19 mouse cellular contexts compared by ENCODE assay signal in the genomic region with DNA sequence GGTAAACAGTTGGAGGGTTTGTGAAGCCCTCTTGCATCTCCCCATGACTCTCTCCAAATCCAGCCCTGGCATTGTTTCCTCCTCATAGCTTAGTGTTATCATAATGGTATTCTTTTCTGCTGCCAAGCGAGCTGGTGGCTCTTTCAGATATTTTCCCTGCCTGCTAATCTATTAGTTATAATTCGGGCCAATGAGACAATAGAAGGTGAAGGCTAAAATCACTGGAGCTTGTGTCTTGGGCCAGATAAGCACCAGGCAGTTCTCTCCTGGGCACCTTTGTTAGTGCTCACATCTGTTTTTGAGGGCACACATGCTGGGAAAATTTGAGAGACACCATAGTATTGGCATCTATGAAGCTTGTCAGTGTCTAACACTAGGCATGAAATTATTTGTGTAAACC. TPM values are rescaled to one million over a fixed set of nuclear protein-coding genes. Genes with fewer than 3 reads are reported as not detected.
DNase-seq lines count a peak whose midpoint lies in the region; ATAC-seq and TF ChIP-seq lines count a peak whose summit lies in the region.
"Had no signal": no experiment of that assay in that cellular context is flagged by ENCODE, and none has a peak within 500 bp of the region (broad histone marks: within the 10 kb centered on the region; RNA-seq: fewer than 3 reads in every experiment).

No protein-coding gene starts in this region.

- intact Hi-C loops in gastrocnemius, postnatal 36 days (cut with DNase I): loop anchor here (5.0 kb wide), 2 partner anchors 37 to 67 kb away; no protein-coding TSS in a partner anchor

- no peak for ATAC-seq in heart, postnatal 0 days (ENCODE audit: insufficient read depth, low read depth)
- peak; percentile 18 for ATAC-seq in liver, postnatal 0 days
- ATAC-seq: midbrain, embryonic 13.5 days had no signal

- TF ChIP-seq EP300 in heart, postnatal 0 days (IDR thresholded peaks at IDR 0.05; ENCODE audit: low read depth): no peak
- no peak for TF ChIP-seq EP300 in liver, postnatal 0 days (IDR thresholded peaks at IDR 0.05; ENCODE audit: low read depth)

- no peak overlapping the region for H3K4me3 ChIP-seq in heart, postnatal 0 days (ENCODE audit: low read depth, low read length)
- no peak overlapping the region for H3K4me3 ChIP-seq in heart, embryonic 10.5 days
- H3K4me3 ChIP-seq in thymus, adult 2 months (ENCODE audit: control insufficient read depth, insufficient read depth, low read length): no peak overlapping the region
- no peak overlapping the region for H3K4me3 ChIP-seq in liver, postnatal 0 days (ENCODE audit: low read depth, low read length)
- H3K4me3 ChIP-seq: forebrain, embryonic 13.5 days; hindbrain, embryonic 15.5 days; midbrain, embryonic 13.5 days had no signal

- TF ChIP-seq POLR2A in thymus, adult 2 months (IDR thresholded peaks at IDR 0.05; ENCODE audit: control insufficient read depth, extremely low read depth, insufficient read depth, low read length, poor library complexity): no peak

- H3K4me1 ChIP-seq in heart, postnatal 0 days (ENCODE audit: control insufficient read depth, insufficient read depth): peaks cover 12% of the 10 kb centered on the region
- 0 out of 2 replicates have a peak, but pooled peaks cover 3% of the 10 kb centered on the region for H3K4me1 ChIP-seq in heart, embryonic 10.5 days
- H3K4me1 ChIP-seq in thymus, adult 2 months (replicated peaks; ENCODE audit: control insufficient read depth, insufficient read depth, low read length): peaks cover 16% of the 10 kb centered on the region
- 0 out of 2 replicates have a peak, but pooled peaks cover 2% of the 10 kb centered on the region for H3K4me1 ChIP-seq in liver, postnatal 0 days (ENCODE audit: insufficient read depth)
- H3K4me1 ChIP-seq: forebrain, embryonic 13.5 days; hindbrain, embryonic 15.5 days had no signal

- H3K36me3 ChIP-seq in heart, postnatal 0 days (replicated peaks; ENCODE audit: control insufficient read depth, insufficient read depth, low read length): no peaks in the 10 kb centered on the region
- no peaks in the 10 kb centered on the region for H3K36me3 ChIP-seq in heart, embryonic 10.5 days
- H3K36me3 ChIP-seq in thymus, adult 2 months (ENCODE audit: control insufficient read depth, insufficient read depth, low read length): no peaks in the 10 kb centered on the region
- H3K36me3 ChIP-seq in liver, postnatal 0 days (replicated peaks; ENCODE audit: insufficient read depth, low read length): no peaks in the 10 kb centered on the region
- H3K36me3 ChIP-seq: G1E; hindbrain, embryonic 15.5 days; midbrain, embryonic 13.5 days had no signal

- TF ChIP-seq CTCF in heart, postnatal 0 days (IDR thresholded peaks at IDR 0.05; ENCODE audit: low read depth): no peak
- no peak for TF ChIP-seq CTCF in thymus, adult 2 months (IDR thresholded peaks at IDR 0.05; ENCODE audit: borderline replicate concordance, control insufficient read depth, extremely low read depth, insufficient read depth, low read length, poor library complexity)
- TF ChIP-seq CTCF in liver, postnatal 0 days (IDR thresholded peaks at IDR 0.05; ENCODE audit: low read depth): no peak

- H3K27me3 ChIP-seq in heart, postnatal 0 days (ENCODE audit: control insufficient read depth, insufficient read depth, low read length): no peaks in the 10 kb centered on the region
- no peaks in the 10 kb centered on the region for H3K27me3 ChIP-seq in heart, embryonic 10.5 days (ENCODE audit: insufficient read depth, poor library complexity, severe bottlenecking)
- no peaks in the 10 kb centered on the region for H3K27me3 ChIP-seq in thymus, adult 2 months (ENCODE audit: control insufficient read depth, insufficient read depth, low read length)
- H3K27me3 ChIP-seq in liver, postnatal 0 days (ENCODE audit: insufficient read depth, low read length): no peaks in the 10 kb centered on the region
- H3K27me3 ChIP-seq: forebrain, embryonic 13.5 days; hindbrain, embryonic 15.5 days; midbrain, embryonic 13.5 days had no signal

- H3K27ac ChIP-seq in heart, postnatal 0 days (ENCODE audit: low read depth): peak overlapping the region; percentile 5; the same call in 1 of the 2 replicates
- H3K27ac ChIP-seq in heart, embryonic 10.5 days: no peak overlapping the region
- H3K27ac ChIP-seq in thymus, adult 2 months (ENCODE audit: control insufficient read depth, insufficient read depth, low read length): peak overlapping the region; percentile 68
- peak overlapping the region; percentile 71 for H3K27ac ChIP-seq in liver, postnatal 0 days (ENCODE audit: low read depth)
- H3K27ac ChIP-seq: forebrain, embryonic 13.5 days; hindbrain, embryonic 15.5 days; midbrain, embryonic 13.5 days had no signal

- DNase-seq in heart, postnatal 0 days (ENCODE audit: low spot score): no peak
- DNase-seq in heart, embryonic 10.5 days (ENCODE audit: low spot score): no peak
- DNase-seq in thymus, adult 2 months: no peak
- no peak for DNase-seq in thymus, postnatal 25 days
- no peak for DNase-seq in liver, postnatal 0 days
- no peak for DNase-seq in adrenal gland, adult 2 months
- no peak for DNase-seq in gastrocnemius, postnatal 36 days
- DNase-seq: kidney, adult 11 months; kidney, postnatal 25 days; left cerebral cortex, postnatal 4 days; lung, postnatal 10 days; right cerebral cortex, adult 18-20 months had no signal

- 20% methylated on average over 2 of the region's 2 CpGs for WGBS in heart, postnatal 0 days
- 57% methylated on average over 2 of the region's 2 CpGs for WGBS in heart, embryonic 10.5 days
- WGBS in thymus, adult 2 months: 78% methylated on average over 2 of the region's 2 CpGs
- WGBS in liver, postnatal 0 days (ENCODE audit: insufficient replicate concordance): 50% methylated on average over 2 of the region's 2 CpGs

- H3K4me2 ChIP-seq in heart, postnatal 0 days (ENCODE audit: low read depth, low read length): no peak overlapping the region
- no peak overlapping the region for H3K4me2 ChIP-seq in liver, postnatal 0 days (ENCODE audit: low read depth, low read length)
- H3K4me2 ChIP-seq: forebrain, embryonic 13.5 days; hindbrain, embryonic 15.5 days; midbrain, embryonic 13.5 days had no signal

- H3K9me3 ChIP-seq in heart, postnatal 0 days (replicated peaks; ENCODE audit: control insufficient read depth, low read length): no peaks in the 10 kb centered on the region
- H3K9me3 ChIP-seq in heart, embryonic 10.5 days: no peaks in the 10 kb centered on the region
- no peaks in the 10 kb centered on the region for H3K9me3 ChIP-seq in liver, postnatal 0 days (ENCODE audit: low read length)
- H3K9me3 ChIP-seq: forebrain, embryonic 13.5 days; G1E; hindbrain, embryonic 15.5 days; midbrain, embryonic 13.5 days had no signal

- no peak overlapping the region for H3K9ac ChIP-seq in heart, postnatal 0 days (replicated peaks; ENCODE audit: low read depth, low read length)
- H3K9ac ChIP-seq in liver, postnatal 0 days (replicated peaks): no peak overlapping the region
- H3K9ac ChIP-seq: forebrain, embryonic 13.5 days; hindbrain, embryonic 15.5 days; midbrain, embryonic 13.5 days had no signal

RNA-seq across cellular contexts. Expression of a gene that starts 9.3 kb away (rescaled TPM):
- total RNA-seq in heart, postnatal 0 days (2014; rRNA removed; ENCODE audit: low replicate concordance): 1.2 TPM in 1 of 2 replicates, not detected in the other
- 0.04 and 0.07 TPM in 2 replicates for polyA plus RNA-seq in heart, postnatal 0 days (2015; fragmentation: Nextera tagmentation; extraction: Ambion mirVana)
- polyA plus RNA-seq in heart, embryonic 10.5 days (2016; fragmentation: Nextera tagmentation; extraction: Ambion mirVana): 0.06 TPM in 1 of 2 replicates, not detected in the other
- 0.11 and 0.16 TPM in 2 replicates for polyA plus RNA-seq in thymus, adult 2 months (2012; rRNA removed)
- polyA plus RNA-seq in liver, postnatal 0 days (2015; fragmentation: Nextera tagmentation; extraction: Ambion mirVana): 0.02 TPM in 1 of 2 replicates, not detected in the other
- not detected for total RNA-seq in adrenal gland, adult 2 months (2021)
- polyA plus RNA-seq in adrenal gland, adult 2 months (2012; rRNA removed): 0.02 TPM in 1 of 2 replicates, not detected in the other
- under 1 TPM; 0.10 to 0.17 TPM for total RNA-seq in gastrocnemius, postnatal 36 days (2021)
- total RNA-seq: adrenal gland, adult 18-20 months; heart, adult 18-20 months had no signal
- polyA plus RNA-seq: G1E; midbrain, embryonic 13.5 days; spleen, adult 2 months had no signal
